Mouse (Mus musculus): ENCODE measurements around the gene Wdsub1. TPM values are rescaled to one million over a fixed set of nuclear protein-coding genes. Genes with fewer than 3 reads are reported as not detected.

The Wdsub1 gene
- total RNA-seq, 1 experiment, result 20.7 TPM

- no peak for TF ChIP-seq HCFC1 (IDR thresholded peaks at IDR 0.05; ENCODE audit: borderline replicate concordance, insufficient read depth, low read length)
- TF ChIP-seq ZC3H11A (IDR thresholded peaks at IDR 0.05; ENCODE audit: borderline replicate concordance, low read depth, low read length), result no peak
- TF ChIP-seq ZNF384 (IDR thresholded peaks at IDR 0.05; ENCODE audit: low read depth, low read length), result no peak
- no peak for TF ChIP-seq CHD2 (IDR thresholded peaks at IDR 0.05; ENCODE audit: low read depth, low read length)
- no peak for TF ChIP-seq MAFK (IDR thresholded peaks at IDR 0.05; ENCODE audit: insufficient read depth, low read depth, low read length)
- no peaks in the 10 kb centered on the region for H3K4me1 ChIP-seq (ENCODE audit: control insufficient read depth in 2 of 2, insufficient read depth in 2 of 2, low read length in 2 of 2, poor library complexity in 1 of 2)
- no peak overlapping the region for H3K4me3 ChIP-seq (ENCODE audit: insufficient read depth in 1 of 2, low read depth in 1 of 2, low read length in 2 of 2, poor library complexity in 1 of 2, severe bottlenecking in 1 of 2)
- peaks cover 41% of the 10 kb centered on the region for H3K36me3 ChIP-seq (ENCODE audit: control insufficient read depth, insufficient read depth, low read length, poor library complexity, severe bottlenecking)
- no peak overlapping the region for H3K9ac ChIP-seq (ENCODE audit: insufficient read depth, low read depth, low read length, poor library complexity, severe bottlenecking)
- DNase-seq (ENCODE audit: low read depth, low spot score), result no peak
- in situ Hi-C loops (cut with MboI; ENCODE audit: low sequenced_read_pairs in 2 of 2, unreplicated experiment in 2 of 2), result no loop called here
- no peak overlapping the region for H3K27ac ChIP-seq (ENCODE audit: insufficient read depth, low read depth, low read length, poor library complexity, severe bottlenecking)
- no peaks in the 10 kb centered on the region for H3K9me3 ChIP-seq (ENCODE audit: control insufficient read depth, insufficient read depth, low read depth, low read length)
Measured at GRCm38 (mm10) chr2:59814997-59815396, 67.4 kb downstream of the Wdsub1 start.

GRCm38 (mm10) chr2:59813457-59813856 lies 68.9 kb downstream of the Wdsub1 start:
- TF ChIP-seq CHD2 (IDR thresholded peaks at IDR 0.05; ENCODE audit: low read depth, low read length) (no peak), MAFK (IDR thresholded peaks at IDR 0.05; ENCODE audit: insufficient read depth, low read depth, low read length) (no peak), ZNF384 (IDR thresholded peaks at IDR 0.05; ENCODE audit: low read depth, low read length) (no peak), ZC3H11A (IDR thresholded peaks at IDR 0.05; ENCODE audit: borderline replicate concordance, low read depth, low read length) (no peak), HCFC1 (IDR thresholded peaks at IDR 0.05; ENCODE audit: borderline replicate concordance, insufficient read depth, low read length) (no peak)
- Histone ChIP-seq H3K4me3 (ENCODE audit: insufficient read depth in 1 of 2, low read depth in 1 of 2, low read length in 2 of 2, poor library complexity in 1 of 2, severe bottlenecking in 1 of 2) (no peak overlapping the region), H3K36me3 (ENCODE audit: control insufficient read depth, insufficient read depth, low read length, poor library complexity, severe bottlenecking) (peaks cover 33% of the 10 kb centered on the region), H3K9me3 (ENCODE audit: control insufficient read depth, insufficient read depth, low read depth, low read length) (no peaks in the 10 kb centered on the region), H3K9ac (ENCODE audit: insufficient read depth, low read depth, low read length, poor library complexity, severe bottlenecking) (no peak overlapping the region), H3K4me1 (ENCODE audit: control insufficient read depth in 2 of 2, insufficient read depth in 2 of 2, low read length in 2 of 2, poor library complexity in 1 of 2) (no peaks in the 10 kb centered on the region), H3K27ac (ENCODE audit: insufficient read depth, low read depth, low read length, poor library complexity, severe bottlenecking) (no peak overlapping the region)
- no peak for DNase-seq (ENCODE audit: low read depth, low spot score)
- in situ Hi-C loops (cut with MboI; ENCODE audit: low sequenced_read_pairs in 2 of 2, unreplicated experiment in 2 of 2), result no loop called here

- no peak overlapping the region for H3K9ac ChIP-seq (ENCODE audit: insufficient read depth, low read depth, low read length, poor library complexity, severe bottlenecking)
- TF ChIP-seq ZNF384 (IDR thresholded peaks at IDR 0.05; ENCODE audit: low read depth, low read length) (no peak), CHD2 (IDR thresholded peaks at IDR 0.05; ENCODE audit: low read depth, low read length) (no peak), ZC3H11A (IDR thresholded peaks at IDR 0.05; ENCODE audit: borderline replicate concordance, low read depth, low read length) (no peak), MAFK (IDR thresholded peaks at IDR 0.05; ENCODE audit: insufficient read depth, low read depth, low read length) (no peak), HCFC1 (IDR thresholded peaks at IDR 0.05; ENCODE audit: borderline replicate concordance, insufficient read depth, low read length) (no peak)
- H3K4me1 ChIP-seq (ENCODE audit: control insufficient read depth in 2 of 2, insufficient read depth in 2 of 2, low read length in 2 of 2, poor library complexity in 1 of 2), result no peaks in the 10 kb centered on the region
- no peaks in the 10 kb centered on the region for H3K9me3 ChIP-seq (ENCODE audit: control insufficient read depth, insufficient read depth, low read depth, low read length)
- no peak overlapping the region for H3K4me3 ChIP-seq (ENCODE audit: insufficient read depth in 1 of 2, low read depth in 1 of 2, low read length in 2 of 2, poor library complexity in 1 of 2, severe bottlenecking in 1 of 2)
- no peak overlapping the region for H3K27ac ChIP-seq (ENCODE audit: insufficient read depth, low read depth, low read length, poor library complexity, severe bottlenecking)
- peaks cover 37% of the 10 kb centered on the region for H3K36me3 ChIP-seq (ENCODE audit: control insufficient read depth, insufficient read depth, low read length, poor library complexity, severe bottlenecking)
- DNase-seq (ENCODE audit: low read depth, low spot score), result no peak
- in situ Hi-C loops (cut with MboI; ENCODE audit: low sequenced_read_pairs in 2 of 2, unreplicated experiment in 2 of 2), result no loop called here
Measured at GRCm38 (mm10) chr2:59812641-59813040, 69.8 kb downstream of the Wdsub1 start.

GRCm38 (mm10) chr2:59811247-59811646 lies 71.1 kb downstream of the Wdsub1 start:
- in situ Hi-C loops (cut with MboI; ENCODE audit: low sequenced_read_pairs in 2 of 2, unreplicated experiment in 2 of 2), result no loop called here
- H3K4me3 ChIP-seq (ENCODE audit: insufficient read depth in 1 of 2, low read depth in 1 of 2, low read length in 2 of 2, poor library complexity in 1 of 2, severe bottlenecking in 1 of 2), result no peak overlapping the region
- peaks cover 41% of the 10 kb centered on the region for H3K36me3 ChIP-seq (ENCODE audit: control insufficient read depth, insufficient read depth, low read length, poor library complexity, severe bottlenecking)
- no peaks in the 10 kb centered on the region for H3K4me1 ChIP-seq (ENCODE audit: control insufficient read depth in 2 of 2, insufficient read depth in 2 of 2, low read length in 2 of 2, poor library complexity in 1 of 2)
- no peak overlapping the region for H3K9ac ChIP-seq (ENCODE audit: insufficient read depth, low read depth, low read length, poor library complexity, severe bottlenecking)
- no peaks in the 10 kb centered on the region for H3K9me3 ChIP-seq (ENCODE audit: control insufficient read depth, insufficient read depth, low read depth, low read length)
- H3K27ac ChIP-seq (ENCODE audit: insufficient read depth, low read depth, low read length, poor library complexity, severe bottlenecking), result no peak overlapping the region
- DNase-seq (ENCODE audit: low read depth, low spot score), result no peak
- TF ChIP-seq ZNF384 (IDR thresholded peaks at IDR 0.05; ENCODE audit: low read depth, low read length) (no peak), HCFC1 (IDR thresholded peaks at IDR 0.05; ENCODE audit: borderline replicate concordance, insufficient read depth, low read length) (no peak), ZC3H11A (IDR thresholded peaks at IDR 0.05; ENCODE audit: borderline replicate concordance, low read depth, low read length) (no peak), CHD2 (IDR thresholded peaks at IDR 0.05; ENCODE audit: low read depth, low read length) (no peak), MAFK (IDR thresholded peaks at IDR 0.05; ENCODE audit: insufficient read depth, low read depth, low read length) (no peak)

- DNase-seq (ENCODE audit: low read depth, low spot score), result no peak
- no peaks in the 10 kb centered on the region for H3K9me3 ChIP-seq (ENCODE audit: control insufficient read depth, insufficient read depth, low read depth, low read length)
- TF ChIP-seq HCFC1 (IDR thresholded peaks at IDR 0.05; ENCODE audit: borderline replicate concordance, insufficient read depth, low read length) (no peak), MAFK (IDR thresholded peaks at IDR 0.05; ENCODE audit: insufficient read depth, low read depth, low read length) (no peak), CHD2 (IDR thresholded peaks at IDR 0.05; ENCODE audit: low read depth, low read length) (no peak), ZC3H11A (IDR thresholded peaks at IDR 0.05; ENCODE audit: borderline replicate concordance, low read depth, low read length) (no peak), ZNF384 (IDR thresholded peaks at IDR 0.05; ENCODE audit: low read depth, low read length) (no peak)
- no peak overlapping the region for H3K9ac ChIP-seq (ENCODE audit: insufficient read depth, low read depth, low read length, poor library complexity, severe bottlenecking)
- no peaks in the 10 kb centered on the region for H3K4me1 ChIP-seq (ENCODE audit: control insufficient read depth in 2 of 2, insufficient read depth in 2 of 2, low read length in 2 of 2, poor library complexity in 1 of 2)
- H3K36me3 ChIP-seq (ENCODE audit: control insufficient read depth, insufficient read depth, low read length, poor library complexity, severe bottlenecking), result peaks cover 42% of the 10 kb centered on the region
- no peak overlapping the region for H3K27ac ChIP-seq (ENCODE audit: insufficient read depth, low read depth, low read length, poor library complexity, severe bottlenecking)
- in situ Hi-C loops (cut with MboI; ENCODE audit: low sequenced_read_pairs in 2 of 2, unreplicated experiment in 2 of 2), result no loop called here
- H3K4me3 ChIP-seq (ENCODE audit: insufficient read depth in 1 of 2, low read depth in 1 of 2, low read length in 2 of 2, poor library complexity in 1 of 2, severe bottlenecking in 1 of 2), result no peak overlapping the region
Measured at GRCm38 (mm10) chr2:59810039-59810438, 72.4 kb downstream of the Wdsub1 start.

All from ES-E14 (cell line).